Mouse (Mus musculus) spleen, adult 2 months (tissue): ENCODE results near the gene Aoc3.

Source experiments
- CTCF ChIP-seq: fragments of 200-500 bp; IDR thresholded peaks from 2 replicates; pipeline ENCODE4 v1.5.1; 2011; ENCODE audit warnings: mild to moderate bottlenecking, inconsistent platforms; ENCODE audit not compliant: insufficient read depth, insufficient read length, insufficient replicate concordance; ENCODE audit errors: extremely low read depth
- POLR2A ChIP-seq: fragments of 200-500 bp; IDR thresholded peaks from 2 replicates; pipeline ENCODE4 v1.6.1; 2011; ENCODE audit warnings: low read depth, low read length, inconsistent platforms

- TF ChIP-seq CTCF (no peak), POLR2A (no peak)
Observed at GRCm38 (mm10) chr11:101354438-101355010, 24.1 kb downstream of the Aoc3 start.
